Mouse (Mus musculus): ENCODE results near the gene Dgkz.

DNA sequence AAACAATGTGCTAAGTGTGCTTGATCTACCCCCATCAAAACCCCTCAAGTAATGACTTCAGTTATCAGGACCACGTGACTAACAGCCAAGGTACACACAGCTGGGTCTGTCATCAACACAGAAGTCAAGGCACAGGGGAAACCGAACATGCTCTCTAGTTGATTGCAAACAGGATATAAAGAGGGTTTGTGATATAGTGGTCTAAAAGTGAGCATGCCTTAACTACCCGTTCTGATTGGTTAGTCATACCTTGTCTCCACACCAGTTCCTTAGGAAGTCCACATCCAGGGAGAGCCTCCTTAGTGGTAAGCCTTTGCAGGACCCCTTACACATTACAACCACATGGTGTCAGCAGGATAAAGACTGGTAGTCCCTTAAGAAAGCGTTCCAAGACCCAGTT, 55.5 kb downstream of the Dgkz start:
- TF ChIP-seq CTCF (IDR thresholded peaks at IDR 0.05; ENCODE audit: low read depth, low read length) (no peak), POLR2A (IDR thresholded peaks at IDR 0.05; ENCODE audit: borderline replicate concordance, low read depth, low read length) (no peak)
